Mouse (Mus musculus) heart, embryonic 14.5 days (tissue): ENCODE measurements at regions not wholly inside any gene's neighbourhood (a gene's known extent, or its start where the extent isn't known, plus 50 kb on each side); places are given as distances from the start of the nearest gene placed in this dataset.

Experiments used
- ATAC-seq: fragments of 200-750 bp; cut with Nextera tagmentation; 2 replicates; pipeline ENCODE4 v1.8.0; 2017; ENCODE audit warnings: low read depth, moderate TSS enrichment; ENCODE audit not compliant: insufficient number of reproducible peaks, insufficient read depth, low FRiP score
- H3K27ac ChIP-seq, 2 experiments: fragments of 200-500 bp in 1 of 2; fragments of 300-500 bp in 1 of 2; sonication (generic) in 1 of 2; replicated peaks in 1 of 2; 2 replicates each; pipeline ENCODE4 v1.5.1; 2012 to 2014; ENCODE audit warnings: low read depth in 2 of 2, low read length in 2 of 2, control low read depth in 1 of 2, mild to moderate bottlenecking in 1 of 2, mixed read lengths in 1 of 2; ENCODE audit not compliant: control insufficient read depth in 1 of 2, insufficient read depth in 1 of 2
- H3K27me3 ChIP-seq: fragments of 300-500 bp; sonication (generic); 2 replicates; pipeline ENCODE4 v1.6.1; 2014; ENCODE audit warnings: mild to moderate bottlenecking, low read length, control low read depth; ENCODE audit not compliant: control insufficient read depth, insufficient read depth
- H3K36me3 ChIP-seq: fragments of 300-500 bp; sonication (generic); 2 replicates; pipeline ENCODE4 v1.6.1; 2014; ENCODE audit warnings: mild to moderate bottlenecking, control low read depth, low read length, mixed read lengths; ENCODE audit not compliant: control insufficient read depth, insufficient read depth
- H3K4me1 ChIP-seq, 2 experiments: fragments of 200-500 bp in 1 of 2; fragments of 300-500 bp in 1 of 2; sonication (generic) in 1 of 2; 2 replicates each; pipeline ENCODE4 v1.6.1; 2012 to 2014; ENCODE audit warnings: low read length in 2 of 2, control low read depth in 1 of 2, mixed read lengths in 1 of 2; ENCODE audit not compliant: control insufficient read depth in 2 of 2, insufficient read depth in 2 of 2
- H3K4me2 ChIP-seq: fragments of 300-500 bp; sonication (generic); 2 replicates; pipeline ENCODE4 v1.6.1; 2014; ENCODE audit warnings: mild to moderate bottlenecking, low read length
- H3K4me3 ChIP-seq, 2 experiments: fragments of 200-500 bp in 1 of 2; fragments of 300-500 bp in 1 of 2; sonication (generic) in 1 of 2; 2 replicates each; pipeline ENCODE4 v1.5.1; 2012 to 2014; ENCODE audit warnings: low read length in 2 of 2, mild to moderate bottlenecking in 2 of 2, control low read depth in 1 of 2, low read depth in 1 of 2, moderate library complexity in 1 of 2; ENCODE audit not compliant: control insufficient read depth in 1 of 2, insufficient read depth in 1 of 2
- H3K9ac ChIP-seq: fragments of 300-500 bp; sonication (generic); 2 replicates; pipeline ENCODE4 v1.6.1; 2014; ENCODE audit warnings: mild to moderate bottlenecking, low read length
- H3K9me3 ChIP-seq: fragments of 300-500 bp; sonication (generic); 2 replicates; pipeline ENCODE4 v1.6.1; 2016; ENCODE audit warnings: low read length, control low read depth; ENCODE audit not compliant: control insufficient read depth
- WGBS: fragments of 180-500 bp; shearing (Covaris S2); extraction: QIAGEN DNeasy Blood & Tissue Kit; methylation state at CpG from one replicate; pipeline ENCODE4 v1.1.7; 2014; 5-methylcytosine and 5-hydroxymethylcytosine counted together

GRCm38 (mm10) chr13:106432165-106432564 lies 504.6 kb downstream of the Ipo11 start:
- H3K9ac ChIP-seq = no peak overlapping the region
- WGBS = 66% methylated on average over 3 of the region's 3 CpGs

GRCm38 (mm10) chr13:106406608-106407038 lies 530.1 kb downstream of the Ipo11 start:
- Histone ChIP-seq H3K27me3 (no peaks in the 10 kb centered on the region), H3K27ac (no peak overlapping the region), H3K4me1 (no peaks in the 10 kb centered on the region), H3K4me2 (no peak overlapping the region), H3K9ac (no peak overlapping the region), H3K4me3 (no peak overlapping the region), H3K36me3 (no peaks in the 10 kb centered on the region), H3K9me3 (no peaks in the 10 kb centered on the region)
- 65% methylated on average over 1 of the region's 1 CpGs for WGBS
- ATAC-seq = no peak

More at GRCm38 (mm10) chr13:106432165-106432564, 504.6 kb downstream of the Ipo11 start:
- Histone ChIP-seq H3K27ac (no peak overlapping the region), H3K27me3 (no peaks in the 10 kb centered on the region), H3K36me3 (no peaks in the 10 kb centered on the region), H3K4me1 (no peaks in the 10 kb centered on the region), H3K9me3 (no peaks in the 10 kb centered on the region), H3K4me3 (no peak overlapping the region), H3K4me2 (no peak overlapping the region)
- no peak for ATAC-seq

- no peak overlapping the region for H3K9ac ChIP-seq
- H3K27ac ChIP-seq = no peak overlapping the region
- H3K9me3 ChIP-seq = no peaks in the 10 kb centered on the region
- 82% methylated on average over 8 of the region's 8 CpGs for WGBS
- H3K27me3 ChIP-seq = no peaks in the 10 kb centered on the region
- no peak overlapping the region for H3K4me2 ChIP-seq
- no peak overlapping the region for H3K4me3 ChIP-seq
- ATAC-seq = no peak
- no peaks in the 10 kb centered on the region for H3K4me1 ChIP-seq
- no peaks in the 10 kb centered on the region for H3K36me3 ChIP-seq
These were observed 544.1 kb downstream of the Ipo11 start for GRCm38 (mm10) chr13:106392642-106393041.

GRCm38 (mm10) chr13:106388634-106389033 lies 548.1 kb downstream of the Ipo11 start:
- 62% methylated on average over 4 of the region's 4 CpGs for WGBS

GRCm38 (mm10) chr13:106367589-106367988 lies 569.2 kb downstream of the Ipo11 start:
- no peak overlapping the region for H3K4me2 ChIP-seq
- no peak overlapping the region for H3K27ac ChIP-seq
- H3K4me3 ChIP-seq = no peak overlapping the region
- H3K9ac ChIP-seq = no peak overlapping the region
- no peaks in the 10 kb centered on the region for H3K9me3 ChIP-seq
- no peaks in the 10 kb centered on the region for H3K4me1 ChIP-seq
- no peaks in the 10 kb centered on the region for H3K36me3 ChIP-seq
- H3K27me3 ChIP-seq = no peaks in the 10 kb centered on the region
- WGBS = 81% methylated on average over 7 of the region's 7 CpGs
- ATAC-seq = no peak

More at GRCm38 (mm10) chr13:106388634-106389033, 548.1 kb downstream of the Ipo11 start:
- Histone ChIP-seq H3K4me2 (no peak overlapping the region), H3K4me1 (no peaks in the 10 kb centered on the region), H3K27ac (no peak overlapping the region), H3K9ac (no peak overlapping the region), H3K36me3 (no peaks in the 10 kb centered on the region), H3K27me3 (no peaks in the 10 kb centered on the region), H3K4me3 (no peak overlapping the region), H3K9me3 (no peaks in the 10 kb centered on the region)
- ATAC-seq = no peak

- Histone ChIP-seq H3K4me1 (no peaks in the 10 kb centered on the region), H3K27ac (no peak overlapping the region), H3K9ac (no peak overlapping the region), H3K36me3 (no peaks in the 10 kb centered on the region), H3K9me3 (no peaks in the 10 kb centered on the region), H3K27me3 (no peaks in the 10 kb centered on the region), H3K4me2 (no peak overlapping the region), H3K4me3 (no peak overlapping the region)
- 74% methylated on average over 4 of the region's 4 CpGs for WGBS
- no peak for ATAC-seq
These were observed 583.9 kb downstream of the Ipo11 start for GRCm38 (mm10) chr13:106352614-106353409.

- Histone ChIP-seq H3K9ac (no peak overlapping the region), H3K27ac (no peak overlapping the region), H3K9me3 (no peaks in the 10 kb centered on the region), H3K4me1 (no peaks in the 10 kb centered on the region), H3K4me3 (no peak overlapping the region), H3K4me2 (no peak overlapping the region), H3K27me3 (no peaks in the 10 kb centered on the region), H3K36me3 (no peaks in the 10 kb centered on the region)
- no peak for ATAC-seq
These were observed 604.7 kb downstream of the Ipo11 start for GRCm38 (mm10) chr13:106332025-106332424.

- WGBS = 71% methylated on average over 3 of the region's 3 CpGs
- Histone ChIP-seq H3K4me2 (no peak overlapping the region), H3K9me3 (no peaks in the 10 kb centered on the region), H3K9ac (no peak overlapping the region), H3K27ac (no peak overlapping the region), H3K4me1 (no peaks in the 10 kb centered on the region), H3K36me3 (no peaks in the 10 kb centered on the region), H3K4me3 (no peak overlapping the region), H3K27me3 (no peaks in the 10 kb centered on the region)
- ATAC-seq = no peak
These were observed 617.8 kb downstream of the Ipo11 start for GRCm38 (mm10) chr13:106318980-106319379.
